Mouse (Mus musculus) liver, postnatal 0 days (tissue): ENCODE results near the gene Rad51b.

ENCODE experiments used
- CTCF ChIP-seq: sonication (generic); IDR thresholded peaks from 2 replicates; pipeline ENCODE4 v1.5.1; 2016; ENCODE audit warnings: antibody characterized with exemption, low read depth
- EP300 ChIP-seq: IDR thresholded peaks from 2 replicates; pipeline ENCODE4 v1.6.1; 2016; ENCODE audit warnings: antibody characterized with exemption, low read depth, mild to moderate bottlenecking

- TF ChIP-seq CTCF, result no peak
- TF ChIP-seq EP300, result no peak
Observed at GRCm38 (mm10) chr12:79597786-79598185, 300.7 kb downstream of the Rad51b start.
